Mouse (Mus musculus) adrenal gland, adult 2 months (tissue): Measurements from ENCODE around the gene Apln. TPM values are rescaled to one million over a fixed set of nuclear protein-coding genes. Genes with fewer than 3 reads are reported as not detected.

Source experiments
- DNase-seq: peaks from one replicate; pipeline ENCODE4 v3.0.0; 2021
- polyA plus RNA-seq: library from polyadenylated mRNA; depleted of rRNA; stranded (reverse); fragments of >200 nt; gene quantifications from 2 replicates; pipeline ENCODE4 v1.2.3, GENCODE M21; 2012; rRNA removed
- total RNA-seq, 2 experiments: library from RNA; stranded (reverse); gene quantifications; 2 replicates each; pipeline ENCODE4 v1.2.3; 2021

Gene Apln
- total and polyA plus RNA-seq, 3 experiments, result 1.6 to 5.0 (median 3.1) TPM

GRCm38 (mm10) chrX:48016906-48017601 lies 17.6 kb downstream of the Apln start:
- DNase-seq, result no peak

GRCm38 (mm10) chrX:48011656-48012055 lies 23.0 kb downstream of the Apln start:
- DNase-seq, result no peak

GRCm38 (mm10) chrX:48006062-48006461 lies 28.6 kb downstream of the Apln start:
- no peak for DNase-seq

DNA sequence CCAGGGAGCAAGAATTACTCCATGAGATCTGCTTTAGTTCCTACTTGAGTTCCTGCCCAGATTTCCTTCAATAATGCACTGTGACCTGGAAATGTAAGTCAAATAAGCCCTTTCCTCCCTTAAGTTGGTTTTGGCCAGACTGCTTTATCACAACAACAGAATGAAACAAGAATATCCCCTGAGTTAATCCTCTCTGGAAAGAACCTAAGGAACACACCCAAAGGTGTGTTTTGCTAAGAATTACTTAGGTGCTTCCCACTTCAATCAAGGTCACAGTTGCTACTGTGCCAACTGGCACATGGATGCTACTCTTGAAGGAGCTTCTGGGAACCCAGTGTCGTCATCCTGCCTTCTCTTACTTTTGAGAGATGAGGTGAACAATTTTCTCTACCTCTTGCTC lies 29.9 kb downstream of the Apln start:
- no peak for DNase-seq

DNA sequence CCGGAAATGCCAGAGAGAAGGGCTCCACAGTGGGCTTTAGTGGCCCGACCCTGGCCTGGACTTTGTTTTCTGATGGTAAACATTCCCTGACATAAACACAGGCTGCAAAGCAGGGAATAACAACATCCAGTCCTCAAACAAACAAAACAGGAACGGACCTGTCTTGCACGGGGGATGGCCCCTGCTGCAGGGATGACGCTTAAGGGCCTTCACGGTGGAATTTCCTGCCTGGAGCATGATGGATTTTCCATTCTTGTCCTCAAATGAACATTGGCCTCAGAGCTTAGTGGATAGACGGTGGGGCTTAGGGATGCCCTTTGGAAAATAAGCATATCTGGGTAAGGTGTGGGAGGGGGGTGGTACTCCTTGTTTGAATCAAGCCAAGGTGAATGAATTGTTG lies 33.5 kb downstream of the Apln start:
- DNase-seq, result no peak

DNA sequence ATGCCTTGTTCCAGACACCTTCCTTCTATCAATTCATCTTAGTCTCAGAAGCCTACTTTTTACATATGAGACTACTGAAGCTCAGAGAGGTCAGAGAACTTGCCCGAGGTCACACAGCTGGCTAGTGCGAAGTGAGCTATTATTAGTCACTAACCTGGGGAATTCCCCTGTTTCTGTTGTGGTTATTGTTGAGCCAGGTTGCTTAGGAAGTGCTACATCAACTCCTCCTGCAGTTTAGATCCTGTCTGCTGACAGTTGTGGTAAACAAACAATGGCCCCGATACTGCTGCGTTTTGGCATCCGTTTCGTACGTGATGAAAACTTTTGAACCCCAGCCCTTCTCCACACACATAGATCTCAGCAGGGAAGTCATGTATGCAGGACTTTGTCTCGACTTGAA lies 36.2 kb downstream of the Apln start:
- DNase-seq, result no peak

DNA sequence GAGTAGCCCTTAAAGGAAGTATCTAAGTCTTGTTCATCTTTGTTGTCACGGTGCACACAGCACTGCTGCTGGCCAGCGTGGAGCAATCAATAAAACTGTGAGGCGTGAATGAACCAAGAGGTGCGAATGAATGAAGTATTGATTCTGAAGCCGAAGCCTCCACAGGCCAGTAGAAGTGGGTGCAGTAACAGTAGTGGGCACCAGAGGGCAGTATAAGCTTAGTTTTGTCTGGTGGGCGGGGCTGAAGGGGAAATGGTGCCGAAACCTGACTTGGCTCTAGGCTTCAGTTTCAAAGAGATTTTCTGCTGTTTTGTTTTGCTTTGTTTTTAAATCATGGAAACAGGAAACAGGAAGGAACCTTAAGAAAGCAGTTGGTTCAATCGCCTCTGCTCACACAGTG lies 42.0 kb downstream of the Apln start:
- DNase-seq, result peak; percentile 69

DNA sequence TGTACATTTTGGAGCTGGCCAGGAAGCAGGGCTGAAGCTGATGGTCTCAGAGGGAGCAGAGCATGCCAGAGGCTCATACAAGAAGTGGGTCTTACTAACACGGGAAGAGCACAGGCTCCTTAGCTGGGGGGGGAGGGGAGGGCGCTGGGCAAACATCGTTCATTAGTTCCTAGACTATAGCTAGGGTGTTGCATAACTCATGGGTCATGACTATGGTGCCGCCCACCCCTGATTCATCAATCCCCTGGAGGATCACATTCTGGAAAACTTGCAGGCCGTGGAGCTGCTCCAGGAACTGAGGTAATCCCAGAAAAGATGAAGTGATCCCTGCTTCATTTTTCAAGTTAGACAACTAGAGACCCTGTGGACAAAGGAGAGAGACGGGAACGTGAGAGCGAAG lies 46.6 kb downstream of the Apln start:
- DNase-seq, result peak; percentile 11

GRCm38 (mm10) chrX:47985000-47985619 lies 49.5 kb downstream of the Apln start:
- peak; percentile 35 for DNase-seq

GRCm38 (mm10) chrX:47977078-47977477 lies 57.6 kb downstream of the Apln start:
- DNase-seq, result no peak

DNA sequence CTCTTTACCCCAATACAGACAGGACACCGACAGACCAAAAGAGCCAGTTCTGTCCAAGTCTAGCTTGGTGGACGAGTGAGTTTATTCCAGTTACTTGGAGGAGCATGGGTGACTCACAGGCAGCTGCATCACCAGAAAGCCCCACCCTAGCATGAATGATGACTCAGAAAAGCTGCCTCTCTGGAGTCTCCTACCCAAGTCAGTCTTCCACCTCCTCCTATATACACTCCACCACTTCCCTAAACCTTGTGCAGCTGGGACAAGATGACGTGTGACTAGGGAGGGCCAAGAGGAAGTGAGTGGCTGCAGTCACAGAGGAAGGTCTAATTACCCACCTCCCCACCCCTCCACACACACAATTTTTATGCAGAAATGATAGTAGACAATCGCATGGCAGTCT lies 58.1 kb downstream of the Apln start:
- peak; percentile 53 for DNase-seq

Other genes with a start within 250 kb of the Apln start
- gene Smarca1, start 141.9 kb downstream of the Apln start, total RNA-seq, result 10 to 100 TPM; 19.2 to 49.3 TPM
- 4.6 and 5.6 TPM in 2 replicates for gene Smarca1, start 141.9 kb downstream of the Apln start, polyA plus RNA-seq
- gene Ocrl, start 122.5 kb downstream of the Apln start, total RNA-seq, result 10 to 100 TPM; 42.7 to 45.6 TPM
- gene Ocrl, start 122.5 kb downstream of the Apln start, polyA plus RNA-seq, result 15.2 and 17.0 TPM in 2 replicates
- 1 to 10 TPM; 1.4 to 1.6 TPM for gene Xpnpep2, start 73.9 kb upstream of the Apln start, total RNA-seq
- gene Xpnpep2, start 73.9 kb upstream of the Apln start, polyA plus RNA-seq, result 0.59 and 1.1 TPM in 2 replicates
- gene Sash3, start 111.6 kb upstream of the Apln start, total RNA-seq, result 1 to 10 TPM; 1.2 to 1.6 TPM
- gene Sash3, start 111.6 kb upstream of the Apln start, polyA plus RNA-seq, result 1.3 and 1.4 TPM in 2 replicates
- 10 to 100 TPM; 17.7 to 22.3 TPM for gene Zdhhc9, start 174.0 kb upstream of the Apln start, total RNA-seq
- 10.3 and 10.9 TPM in 2 replicates for gene Zdhhc9, start 174.0 kb upstream of the Apln start, polyA plus RNA-seq
- 10 to 100 TPM; 12.5 to 19.5 TPM for gene Utp14a, start 222.0 kb upstream of the Apln start, total RNA-seq
- 0.42 and 0.48 TPM in 2 replicates for gene Utp14a, start 222.0 kb upstream of the Apln start, polyA plus RNA-seq